Mouse (Mus musculus): ENCODE measurements around the gene Mrps34.
A peak's percentile ranks its signal among the peaks of the same experiment; 100 is the strongest.

GRCm38 (mm10) chr17:24850065-24850772 lies 44.7 kb upstream of the Mrps34 start, which contains the start of gene Fahd1:
- TF ChIP-seq CTCF (IDR thresholded peaks at IDR 0.05; ENCODE audit: insufficient read depth, low read length) (no peak), POLR2A (IDR thresholded peaks at IDR 0.05; ENCODE audit: borderline replicate concordance, extremely low read depth, low read depth, low read length) (peak; percentile 64; the same call in 1 of the 2 replicates)
